Mouse (Mus musculus) embryo, embryonic 11 days (tissue): ENCODE measurements at regions not wholly inside any gene's neighbourhood (a gene's known extent, or its start where the extent isn't known, plus 50 kb on each side); places are given as distances from the start of the nearest gene placed in this dataset.

Experiments
- DNase-seq: peaks from one replicate; pipeline ENCODE4 v3.0.0-alpha.2; 2015

- no peak for DNase-seq
Observed at GRCm38 (mm10) chr2:146565693-146566092, 53.5 kb upstream of the Ralgapa2 start.

- peak; percentile 17 for DNase-seq
Observed at GRCm38 (mm10) chr2:146568171-146568842, 56.2 kb upstream of the Ralgapa2 start.

- no peak for DNase-seq
Observed at GRCm38 (mm10) chr2:146571036-146571435, 58.9 kb upstream of the Ralgapa2 start.

GRCm38 (mm10) chr2:146571857-146572256, 59.7 kb upstream of the Ralgapa2 start:
- no peak for DNase-seq

GRCm38 (mm10) chr2:146575610-146576297, 63.6 kb upstream of the Ralgapa2 start:
- DNase-seq = no peak

GRCm38 (mm10) chr2:146576298-146576905, 64.3 kb upstream of the Ralgapa2 start:
- DNase-seq = no peak

- DNase-seq = no peak
Observed at GRCm38 (mm10) chr2:146577096-146577495, 65.0 kb upstream of the Ralgapa2 start.

- DNase-seq = no peak
Observed at GRCm38 (mm10) chr2:146581220-146581619, 69.1 kb upstream of the Ralgapa2 start.

GRCm38 (mm10) chr2:146583807-146584388, 71.8 kb upstream of the Ralgapa2 start:
- DNase-seq = no peak

GRCm38 (mm10) chr2:146586381-146586780, 74.2 kb upstream of the Ralgapa2 start:
- DNase-seq = no peak

GRCm38 (mm10) chr2:146586981-146587380, 74.8 kb upstream of the Ralgapa2 start:
- DNase-seq = no peak

- no peak for DNase-seq
Observed at GRCm38 (mm10) chr2:146589860-146590259, 77.7 kb upstream of the Ralgapa2 start.

- no peak for DNase-seq
Observed at GRCm38 (mm10) chr2:146593291-146593690, 81.1 kb upstream of the Ralgapa2 start.

GRCm38 (mm10) chr2:146594212-146594611, 82.1 kb upstream of the Ralgapa2 start:
- no peak for DNase-seq

GRCm38 (mm10) chr2:146595673-146596072, 83.5 kb upstream of the Ralgapa2 start:
- no peak for DNase-seq

- DNase-seq = no peak
Observed at GRCm38 (mm10) chr2:146606170-146606569, 94.0 kb upstream of the Ralgapa2 start.

GRCm38 (mm10) chr2:146610896-146611295, 98.8 kb upstream of the Ralgapa2 start:
- no peak for DNase-seq

GRCm38 (mm10) chr2:146611886-146612521, 99.9 kb upstream of the Ralgapa2 start:
- DNase-seq = peak; percentile 83

- DNase-seq = peak; percentile 75
Observed at GRCm38 (mm10) chr2:146612522-146613288, 100.6 kb upstream of the Ralgapa2 start.

GRCm38 (mm10) chr2:146621167-146621566, 109.0 kb upstream of the Ralgapa2 start:
- peak; percentile 86 for DNase-seq

GRCm38 (mm10) chr2:146623052-146623451, 110.9 kb upstream of the Ralgapa2 start:
- DNase-seq = no peak

- DNase-seq = no peak
Observed at GRCm38 (mm10) chr2:146624207-146624606, 112.1 kb upstream of the Ralgapa2 start.
